Mouse (Mus musculus) heart, embryonic 12.5 days (tissue): Measurements from ENCODE around the gene Sh3pxd2a. TPM values are rescaled to one million over a fixed set of nuclear protein-coding genes. Genes with fewer than 3 reads are reported as not detected.

Source experiments
- ATAC-seq: fragments of 200-750 bp; cut with Nextera tagmentation; 2 replicates; pipeline ENCODE4 v1.8.0; 2017; ENCODE audit warnings: moderate TSS enrichment, moderate library complexity; ENCODE audit not compliant: insufficient number of reproducible peaks, low FRiP score
- H3K27ac ChIP-seq: fragments of 300-500 bp; sonication (generic); 2 replicates; pipeline ENCODE4 v1.5.1; 2016; ENCODE audit warnings: mild to moderate bottlenecking, moderate library complexity; ENCODE audit not compliant: poor library complexity, severe bottlenecking
- H3K27me3 ChIP-seq: fragments of 300-500 bp; sonication (generic); replicated peaks from 2 replicates; pipeline ENCODE4 v1.6.1; 2016; ENCODE audit warnings: mild to moderate bottlenecking, moderate library complexity
- H3K36me3 ChIP-seq: fragments of 300-500 bp; sonication (generic); 2 replicates; pipeline ENCODE4 v1.6.1; 2016; ENCODE audit warnings: mild to moderate bottlenecking, moderate library complexity
- H3K4me1 ChIP-seq: fragments of 300-500 bp; sonication (generic); replicated peaks from 2 replicates; pipeline ENCODE4 v1.6.1; 2016; ENCODE audit warnings: mild to moderate bottlenecking
- H3K4me2 ChIP-seq: fragments of 300-500 bp; sonication (generic); 2 replicates; pipeline ENCODE4 v1.6.1; 2016; ENCODE audit warnings: mild to moderate bottlenecking, moderate library complexity
- H3K4me3 ChIP-seq: fragments of 300-500 bp; sonication (generic); 2 replicates; pipeline ENCODE4 v1.5.1; 2016; ENCODE audit warnings: mild to moderate bottlenecking
- H3K9ac ChIP-seq: fragments of 300-500 bp; sonication (generic); 2 replicates; pipeline ENCODE4 v1.6.1; 2016; ENCODE audit warnings: mild to moderate bottlenecking, moderate library complexity
- H3K9me3 ChIP-seq: fragments of 300-500 bp; sonication (generic); replicated peaks from 2 replicates; pipeline ENCODE4 v1.6.1; 2016; ENCODE audit warnings: mild to moderate bottlenecking, moderate library complexity
- WGBS: fragments of 180-500 bp; shearing (Covaris S2); methylation state at CpG from one replicate; pipeline ENCODE4 v1.1.7; 2016; 5-methylcytosine and 5-hydroxymethylcytosine counted together
- microRNA-seq: library from miRNA; unstranded; fragments of <30 nt; microRNA quantifications from one replicate; pipeline ENCODE4, GENCODE M21; 2017
- polyA plus RNA-seq: library from polyadenylated mRNA; unstranded; fragments of >200 nt; fragmentation: Nextera tagmentation; extraction: Ambion mirVana; gene quantifications from 2 replicates; pipeline ENCODE4 v1.2.1, GENCODE M21; 2016

Gene Sh3pxd2a
- polyA plus RNA-seq, 1 experiment from 2014 or later, result 6.2 TPM

GRCm38 (mm10) chr19:47212401-47212800 is 251.8 kb downstream of the Sh3pxd2a start:
- no peak overlapping the region for H3K4me3 ChIP-seq
- H3K27ac ChIP-seq, result no peak overlapping the region
- WGBS, result 85% methylated on average over 7 of the region's 7 CpGs
- no peak overlapping the region for H3K4me2 ChIP-seq
- no peaks in the 10 kb centered on the region for H3K4me1 ChIP-seq
- no peaks in the 10 kb centered on the region for H3K36me3 ChIP-seq
- no peaks in the 10 kb centered on the region for H3K27me3 ChIP-seq
- H3K9ac ChIP-seq, result no peak overlapping the region
- H3K9me3 ChIP-seq, result no peaks in the 10 kb centered on the region
- ATAC-seq, result no peak

- Histone ChIP-seq H3K27ac (no peak overlapping the region), H3K4me3 (no peak overlapping the region), H3K9me3 (no peaks in the 10 kb centered on the region), H3K4me1 (no peaks in the 10 kb centered on the region), H3K4me2 (no peak overlapping the region), H3K36me3 (no peaks in the 10 kb centered on the region), H3K9ac (no peak overlapping the region), H3K27me3 (no peaks in the 10 kb centered on the region)
- ATAC-seq, result no peak
- WGBS, result 78% methylated on average over 10 of the region's 10 CpGs
Observed at GRCm38 (mm10) chr19:47211609-47212312, 252.4 kb downstream of the Sh3pxd2a start.

- WGBS, result 86% methylated on average over 4 of the region's 4 CpGs
- Histone ChIP-seq H3K9ac (no peak overlapping the region), H3K9me3 (no peaks in the 10 kb centered on the region), H3K4me1 (no peaks in the 10 kb centered on the region), H3K27me3 (no peaks in the 10 kb centered on the region), H3K4me3 (no peak overlapping the region), H3K27ac (no peak overlapping the region), H3K4me2 (no peak overlapping the region), H3K36me3 (no peaks in the 10 kb centered on the region)
- no peak for ATAC-seq
Observed at GRCm38 (mm10) chr19:47210432-47210831, 253.8 kb downstream of the Sh3pxd2a start.

Small RNA genes within 50 kb of the gene (microRNA-seq; reads per million reads assigned to microRNA genes)
- not detected for gene Mir6995

Other genes starting within 250 kb of the Sh3pxd2a start
- 34.2 and 35.3 TPM in 2 replicates for gene Stn1, start 73.1 kb upstream of the Sh3pxd2a start, polyA plus RNA-seq
- gene Slk, start 115.3 kb upstream of the Sh3pxd2a start, polyA plus RNA-seq, result 12.6 and 13.0 TPM in 2 replicates
- 0.36 and 0.69 TPM in 2 replicates for gene Col17a1, start 227.7 kb upstream of the Sh3pxd2a start, polyA plus RNA-seq